ENCODE assay signal across 30 mouse cellular contexts in the genomic region with DNA sequence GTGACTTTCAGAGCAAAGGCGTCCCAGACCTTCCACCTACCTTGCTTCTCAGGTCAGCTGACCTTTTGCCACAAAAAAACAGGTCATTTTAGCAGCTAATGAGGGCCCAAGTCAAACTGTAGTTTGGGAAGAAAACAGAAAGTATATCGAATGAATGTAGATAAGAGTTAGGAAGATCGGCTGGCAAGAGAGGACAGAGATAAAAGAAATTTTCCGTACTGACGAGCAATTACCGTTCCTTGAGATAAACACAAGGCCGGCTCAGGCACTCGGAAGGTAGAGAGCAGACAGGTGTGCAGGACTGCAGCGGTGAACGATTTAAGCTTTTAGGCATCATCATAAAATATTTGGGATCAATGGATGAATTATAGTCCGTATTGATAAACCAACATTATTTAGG. TPM values are rescaled to one million over a fixed set of nuclear protein-coding genes. Genes with fewer than 3 reads are reported as not detected.
A peak's percentile ranks its signal among the peaks of the same experiment; 100 is the strongest.
DNase-seq lines count a peak whose midpoint lies in the region; ATAC-seq and TF ChIP-seq lines count a peak whose summit lies in the region.
"Had no signal": no experiment of that assay in that cellular context is flagged by ENCODE, and none has a peak within 500 bp of the region (broad histone marks: within the 10 kb centered on the region; RNA-seq: fewer than 3 reads in every experiment).

No protein-coding gene starts in this region.

- 60% methylated on average over 11 of the region's 11 CpGs for WGBS in liver, embryonic 14.5 days (ENCODE audit: insufficient replicate concordance)
- 72% methylated on average over 11 of the region's 11 CpGs for WGBS in liver, embryonic 12.5 days (ENCODE audit: insufficient replicate concordance)
- WGBS in heart, embryonic 12.5 days = 77% methylated on average over 11 of the region's 11 CpGs
- 95% methylated on average over 11 of the region's 11 CpGs for WGBS in forebrain, embryonic 11.5 days

- no peak for TF ChIP-seq CTCF in liver, embryonic 14.5 days (IDR thresholded peaks at IDR 0.05; ENCODE audit: low read depth)
- TF ChIP-seq CTCF in testis, adult 2 months (IDR thresholded peaks at IDR 0.05; ENCODE audit: control insufficient read depth, insufficient read depth, insufficient replicate concordance, low read depth, low read length) = no peak
- TF ChIP-seq CTCF in MEL (IDR thresholded peaks at IDR 0.05 in 2 of 3, conservative IDR thresholded peaks at IDR 0.05 in 1 of 3; ENCODE audit: control insufficient read depth in 1 of 3, insufficient read depth in 1 of 3, low read depth in 2 of 3, low read length in 3 of 3, poor library complexity in 1 of 3, severe bottlenecking in 1 of 3) = no peak

- H3K4me3 ChIP-seq in liver, embryonic 14.5 days (ENCODE audit: insufficient read depth in 1 of 2, low read depth in 2 of 2, low read length in 2 of 2) = no peak overlapping the region
- H3K4me3 ChIP-seq in liver, embryonic 12.5 days = no peak overlapping the region
- no peak overlapping the region for H3K4me3 ChIP-seq in testis, adult 2 months (ENCODE audit: control insufficient read depth, low read depth, low read length)
- no peak overlapping the region for H3K4me3 ChIP-seq in MEL (ENCODE audit: control insufficient read depth in 1 of 2, insufficient read depth in 1 of 2, low read depth in 2 of 2, low read length in 2 of 2)
- H3K4me3 ChIP-seq in heart, embryonic 12.5 days = no peak overlapping the region
- H3K4me3 ChIP-seq in forebrain, embryonic 11.5 days (ENCODE audit: low read depth, low read length) = no peak overlapping the region
- H3K4me3 ChIP-seq: embryonic facial prominence, embryonic 13.5 days; embryonic facial prominence, embryonic 15.5 days; erythroblast, embryonic 14.5 days; forebrain, embryonic 12.5 days had no signal

- no peaks in the 10 kb centered on the region; the same call in 1 of the 2 replicates for H3K27me3 ChIP-seq in liver, embryonic 14.5 days (ENCODE audit: control insufficient read depth, insufficient read depth, low read length)
- H3K27me3 ChIP-seq in liver, embryonic 12.5 days (replicated peaks) = peaks cover 5% of the 10 kb centered on the region; the same call in 1 of the 2 replicates
- no peaks in the 10 kb centered on the region for H3K27me3 ChIP-seq in testis, adult 2 months (ENCODE audit: control insufficient read depth, insufficient read depth, low read length)
- no peaks in the 10 kb centered on the region for H3K27me3 ChIP-seq in MEL (ENCODE audit: control insufficient read depth in 1 of 2, insufficient read depth in 2 of 2, low read length in 2 of 2)
- no peaks in the 10 kb centered on the region for H3K27me3 ChIP-seq in heart, embryonic 12.5 days (replicated peaks)
- H3K27me3 ChIP-seq in forebrain, embryonic 11.5 days (ENCODE audit: control insufficient read depth, insufficient read depth, low read length) = no peaks in the 10 kb centered on the region
- H3K27me3 ChIP-seq: embryonic facial prominence, embryonic 13.5 days; embryonic facial prominence, embryonic 15.5 days; forebrain, embryonic 12.5 days had no signal

- H3K27ac ChIP-seq in liver, embryonic 14.5 days = no peak overlapping the region
- H3K27ac ChIP-seq in liver, embryonic 12.5 days = no peak overlapping the region
- H3K27ac ChIP-seq in testis, adult 2 months (ENCODE audit: control insufficient read depth, insufficient read depth, low read depth, low read length) = peak overlapping the region; percentile 57; the same call in 1 of the 2 replicates
- H3K27ac ChIP-seq in MEL (ENCODE audit: control insufficient read depth, low read depth, low read length) = no peak overlapping the region
- no peak overlapping the region for H3K27ac ChIP-seq in heart, embryonic 12.5 days (ENCODE audit: poor library complexity, severe bottlenecking)
- H3K27ac ChIP-seq in forebrain, embryonic 11.5 days (ENCODE audit: low read depth, low read length) = no peak overlapping the region
- H3K27ac ChIP-seq: embryonic facial prominence, embryonic 13.5 days; embryonic facial prominence, embryonic 15.5 days; forebrain, embryonic 12.5 days had no signal

- H3K36me3 ChIP-seq in liver, embryonic 14.5 days (replicated peaks; ENCODE audit: control insufficient read depth, insufficient read depth, low read depth) = no peaks in the 10 kb centered on the region
- H3K36me3 ChIP-seq in liver, embryonic 12.5 days = no peaks in the 10 kb centered on the region
- H3K36me3 ChIP-seq in testis, adult 2 months (ENCODE audit: control insufficient read depth, insufficient read depth, low read length) = no peaks in the 10 kb centered on the region
- no peaks in the 10 kb centered on the region for H3K36me3 ChIP-seq in MEL (ENCODE audit: control insufficient read depth in 1 of 2, insufficient read depth in 2 of 2, low read length in 2 of 2)
- no peaks in the 10 kb centered on the region for H3K36me3 ChIP-seq in heart, embryonic 12.5 days
- no peaks in the 10 kb centered on the region for H3K36me3 ChIP-seq in forebrain, embryonic 11.5 days (ENCODE audit: control insufficient read depth, insufficient read depth, low read length)
- H3K36me3 ChIP-seq: embryonic facial prominence, embryonic 13.5 days; embryonic facial prominence, embryonic 15.5 days; forebrain, embryonic 12.5 days had no signal

- no peak overlapping the region for H3K9ac ChIP-seq in liver, embryonic 14.5 days (replicated peaks)
- H3K9ac ChIP-seq in liver, embryonic 12.5 days = no peak overlapping the region
- no peak overlapping the region for H3K9ac ChIP-seq in MEL (ENCODE audit: control insufficient read depth, low read depth, low read length, poor library complexity, severe bottlenecking)
- no peak overlapping the region for H3K9ac ChIP-seq in heart, embryonic 12.5 days
- no peak overlapping the region for H3K9ac ChIP-seq in forebrain, embryonic 11.5 days (ENCODE audit: low read length)
- H3K9ac ChIP-seq: embryonic facial prominence, embryonic 13.5 days; embryonic facial prominence, embryonic 15.5 days; forebrain, embryonic 12.5 days had no signal

- H3K4me2 ChIP-seq in liver, embryonic 14.5 days (ENCODE audit: low read depth) = no peak overlapping the region
- H3K4me2 ChIP-seq in liver, embryonic 12.5 days = no peak overlapping the region
- H3K4me2 ChIP-seq in heart, embryonic 12.5 days = no peak overlapping the region
- H3K4me2 ChIP-seq in forebrain, embryonic 11.5 days (ENCODE audit: low read depth, low read length, severe bottlenecking) = no peak overlapping the region
- H3K4me2 ChIP-seq: embryonic facial prominence, embryonic 13.5 days; embryonic facial prominence, embryonic 15.5 days; forebrain, embryonic 12.5 days had no signal

- H3K79me2 ChIP-seq in MEL (ENCODE audit: control insufficient read depth, insufficient read depth, low read length, poor library complexity) = no peaks in the 10 kb centered on the region

- no peak for ATAC-seq in liver, embryonic 14.5 days (ENCODE audit: insufficient read depth)
- no peak for ATAC-seq in liver, embryonic 12.5 days
- ATAC-seq in megakaryocyte progenitor cell, adult 5-6 weeks (replicated peaks; ENCODE audit: poor library complexity) = peak; percentile 37; the same call in 1 of the 2 replicates
- ATAC-seq in heart, embryonic 12.5 days (ENCODE audit: insufficient number of reproducible peaks, low FRiP score) = no peak
- ATAC-seq in forebrain, embryonic 11.5 days (replicated peaks; ENCODE audit: low FRiP score) = no peak
- ATAC-seq: forebrain, embryonic 14.5 days; forebrain, embryonic 16.5 days had no signal

- H3K4me1 ChIP-seq in liver, embryonic 14.5 days (replicated peaks; ENCODE audit: control insufficient read depth in 2 of 2, insufficient read depth in 2 of 2, low read length in 1 of 2) = peaks cover 0 to 3% of the 10 kb centered on the region in 2 experiments; a peak in 1 of 4 replicates
- peaks cover 5% of the 10 kb centered on the region; the same call in 1 of the 2 replicates for H3K4me1 ChIP-seq in liver, embryonic 12.5 days
- peaks cover 5% of the 10 kb centered on the region for H3K4me1 ChIP-seq in testis, adult 2 months (ENCODE audit: control insufficient read depth, insufficient read depth, low read length)
- peaks cover 0 to 6% of the 10 kb centered on the region in 2 experiments; a peak in 2 of 4 replicates for H3K4me1 ChIP-seq in MEL (ENCODE audit: control insufficient read depth in 1 of 2, insufficient read depth in 2 of 2, low read length in 2 of 2)
- no peaks in the 10 kb centered on the region for H3K4me1 ChIP-seq in heart, embryonic 12.5 days (replicated peaks)
- no peaks in the 10 kb centered on the region for H3K4me1 ChIP-seq in forebrain, embryonic 11.5 days (replicated peaks; ENCODE audit: control insufficient read depth, insufficient read depth, low read length)
- H3K4me1 ChIP-seq: embryonic facial prominence, embryonic 15.5 days; forebrain, embryonic 12.5 days had no signal

- H3K9me3 ChIP-seq in liver, embryonic 14.5 days (ENCODE audit: control insufficient read depth, low read length) = no peaks in the 10 kb centered on the region
- no peaks in the 10 kb centered on the region for H3K9me3 ChIP-seq in liver, embryonic 12.5 days (replicated peaks)
- H3K9me3 ChIP-seq in MEL (replicated peaks; ENCODE audit: insufficient read depth, low read length) = no peaks in the 10 kb centered on the region
- 0 out of 2 replicates have a peak, but pooled peaks cover 10% of the 10 kb centered on the region for H3K9me3 ChIP-seq in heart, embryonic 12.5 days (replicated peaks)
- no peaks in the 10 kb centered on the region for H3K9me3 ChIP-seq in forebrain, embryonic 11.5 days (ENCODE audit: control insufficient read depth, low read length)
- H3K9me3 ChIP-seq: embryonic facial prominence, embryonic 13.5 days; embryonic facial prominence, embryonic 15.5 days; forebrain, embryonic 12.5 days had no signal

- no peak for TF ChIP-seq RAD21 in MEL (IDR thresholded peaks at IDR 0.05; ENCODE audit: low read depth, low read length)

- no peak for DNase-seq in liver, embryonic 14.5 days (ENCODE audit: low read depth in 3 of 3, low spot score in 3 of 3)
- DNase-seq in testis, postnatal 10 days (ENCODE audit: low spot score) = no peak
- no peak for DNase-seq in MEL (ENCODE audit: low read depth, low spot score)
- DNase-seq in forebrain, embryonic 11.5 days (ENCODE audit: low spot score) = no peak
- DNase-seq: adrenal gland, adult 2 months; adrenal gland, postnatal 10 days; adrenal gland, postnatal 25 days; cerebellum, adult 11 months; cerebellum, adult 18-20 months; cerebellum, adult 8-10 months; cerebellum, adult 9-11 months; cerebellum, postnatal 14 days; cerebellum, postnatal 36 days; embryo, embryonic 11 days had no signal

- TF ChIP-seq POLR2A in testis, adult 2 months (IDR thresholded peaks at IDR 0.05; ENCODE audit: control insufficient read depth, low read depth, low read length) = no peak
- TF ChIP-seq POLR2A in MEL (IDR thresholded peaks at IDR 0.05; ENCODE audit: control insufficient read depth in 1 of 2, insufficient read depth in 1 of 2, low read depth in 1 of 2, low read length in 2 of 2, poor library complexity in 1 of 2) = no peak

- peak; percentile 39; the same call in 1 of the 2 replicates for TF ChIP-seq EP300 in liver, embryonic 14.5 days (IDR thresholded peaks at IDR 0.05; ENCODE audit: low read depth)
- TF ChIP-seq EP300 in MEL (IDR thresholded peaks at IDR 0.05; ENCODE audit: low read depth in 1 of 2, low read length in 2 of 2) = no peak

RNA-seq across cellular contexts. Expression of gene Gm10198, which starts 15.4 kb away (rescaled TPM):
- not detected in 2 replicates for polyA plus RNA-seq in liver, embryonic 14.5 days (2012; rRNA removed)
- polyA plus RNA-seq in liver, embryonic 14.5 days (2014; fragmentation: Nextera tagmentation; extraction: Ambion mirVana) = not detected in 2 replicates
- not detected in 2 replicates for polyA plus RNA-seq in liver, embryonic 12.5 days (2016; fragmentation: Nextera tagmentation; extraction: Ambion mirVana)
- polyA plus RNA-seq in testis, adult 2 months (2012; rRNA removed) = not detected in 2 replicates
- not detected in 2 replicates for total RNA-seq in MEL (2012; rRNA removed)
- not detected for polyA plus RNA-seq in MEL (2012; ENCODE audit: insufficient read depth in 1 of 2, insufficient read length in 2 of 2, low read depth in 1 of 2, low replicate concordance in 2 of 2, missing spikeins in 1 of 2)
- not detected in 2 replicates for total RNA-seq in megakaryocyte progenitor cell, adult 5-6 weeks (2015)
- total RNA-seq in megakaryocyte progenitor cell, adult 5-6 weeks (2017) = not detected in 2 replicates
- polyA plus RNA-seq in heart, embryonic 12.5 days (2016; fragmentation: Nextera tagmentation; extraction: Ambion mirVana) = not detected in 2 replicates
- not detected in 2 replicates for polyA plus RNA-seq in forebrain, embryonic 11.5 days (2014; fragmentation: Nextera tagmentation; extraction: Ambion mirVana)
- total RNA-seq: adrenal gland, adult 2 months; adrenal gland, postnatal 10 days; adrenal gland, postnatal 25 days; adrenal gland, postnatal 4 days; common myeloid progenitor, adult 5-6 weeks; ES-E14 had no signal
- polyA plus RNA-seq: adrenal gland, adult 2 months; brain, embryonic 14.5 days; C2C12; embryonic facial prominence, embryonic 11.5 days; embryonic facial prominence, embryonic 13.5 days; embryonic facial prominence, embryonic 15.5 days; erythroblast, embryonic 14.5 days; forebrain, embryonic 12.5 days; forebrain, embryonic 14.5 days; forebrain, embryonic 16.5 days had no signal

RNA-seq across cellular contexts. Expression of gene Gm49496, which starts 27.4 kb away (rescaled TPM):
- 0.06 and 0.08 TPM in 2 replicates for polyA plus RNA-seq in liver, embryonic 14.5 days (2012; rRNA removed)
- polyA plus RNA-seq in liver, embryonic 14.5 days (2014; fragmentation: Nextera tagmentation; extraction: Ambion mirVana) = not detected in 2 replicates
- polyA plus RNA-seq in liver, embryonic 12.5 days (2016; fragmentation: Nextera tagmentation; extraction: Ambion mirVana) = not detected in 2 replicates
- polyA plus RNA-seq in testis, adult 2 months (2012; rRNA removed) = not detected in 2 replicates
- total RNA-seq in MEL (2012; rRNA removed) = 0.13 TPM in 1 of 2 replicates, not detected in the other
- under 1 TPM in 1 of 2 experiments, not detected in 1; 0.26 TPM for polyA plus RNA-seq in MEL (2012; ENCODE audit: insufficient read depth in 1 of 2, insufficient read length in 2 of 2, low read depth in 1 of 2, low replicate concordance in 2 of 2, missing spikeins in 1 of 2)
- not detected in 2 replicates for total RNA-seq in megakaryocyte progenitor cell, adult 5-6 weeks (2015)
- 1.3 and 2.2 TPM in 2 replicates for total RNA-seq in megakaryocyte progenitor cell, adult 5-6 weeks (2017)
- polyA plus RNA-seq in heart, embryonic 12.5 days (2016; fragmentation: Nextera tagmentation; extraction: Ambion mirVana) = not detected in 2 replicates
- not detected in 2 replicates for polyA plus RNA-seq in forebrain, embryonic 11.5 days (2014; fragmentation: Nextera tagmentation; extraction: Ambion mirVana)
- total RNA-seq: adrenal gland, adult 2 months; adrenal gland, postnatal 10 days; adrenal gland, postnatal 25 days; common myeloid progenitor, adult 5-6 weeks had no signal
- polyA plus RNA-seq: adrenal gland, adult 2 months; brain, embryonic 14.5 days; C2C12; embryonic facial prominence, embryonic 11.5 days; embryonic facial prominence, embryonic 13.5 days; embryonic facial prominence, embryonic 15.5 days; erythroblast, embryonic 14.5 days; forebrain, embryonic 12.5 days; forebrain, embryonic 14.5 days; forebrain, embryonic 16.5 days had no signal
